Mouse (Mus musculus) embryonic facial prominence, embryonic 15.5 days (tissue): Measurements from ENCODE around the gene Trp53i13. TPM values are rescaled to one million over a fixed set of nuclear protein-coding genes. Genes with fewer than 3 reads are reported as not detected.

Experiments used
- ATAC-seq: fragments of 200-750 bp; cut with Nextera tagmentation; 2 replicates; pipeline ENCODE4 v1.8.0; 2017; ENCODE audit warnings: low read depth, moderate TSS enrichment; ENCODE audit not compliant: insufficient number of reproducible peaks, low FRiP score, low TSS enrichment
- H3K27ac ChIP-seq: fragments of 300-500 bp; sonication (generic); replicated peaks from 2 replicates; pipeline ENCODE4 v1.5.1; 2015; ENCODE audit warnings: mild to moderate bottlenecking, inconsistent platforms
- H3K27me3 ChIP-seq: fragments of 300-500 bp; sonication (generic); 2 replicates; pipeline ENCODE4 v1.6.1; 2015; ENCODE audit warnings: inconsistent platforms
- H3K36me3 ChIP-seq: fragments of 300-500 bp; sonication (generic); 2 replicates; pipeline ENCODE4 v1.6.1; 2015; ENCODE audit warnings: mild to moderate bottlenecking, inconsistent platforms
- H3K4me1 ChIP-seq: fragments of 300-500 bp; sonication (generic); 2 replicates; pipeline ENCODE4 v1.6.1; 2015; ENCODE audit warnings: inconsistent platforms
- H3K4me2 ChIP-seq: fragments of 300-500 bp; sonication (generic); replicated peaks from 2 replicates; pipeline ENCODE4 v1.6.1; 2015; ENCODE audit warnings: mild to moderate bottlenecking, inconsistent platforms
- H3K4me3 ChIP-seq: fragments of 300-500 bp; sonication (generic); replicated peaks from 2 replicates; pipeline ENCODE4 v1.5.1; 2015; ENCODE audit warnings: mild to moderate bottlenecking, inconsistent platforms
- H3K9ac ChIP-seq: fragments of 300-500 bp; sonication (generic); 2 replicates; pipeline ENCODE4 v1.6.1; 2015; ENCODE audit warnings: inconsistent platforms
- H3K9me3 ChIP-seq: fragments of 300-500 bp; sonication (generic); replicated peaks from 2 replicates; pipeline ENCODE4 v1.6.1; 2016; ENCODE audit warnings: inconsistent platforms
- WGBS: fragments of 180-500 bp; shearing (Covaris S2); methylation state at CpG from one replicate; pipeline ENCODE4 v1.1.7; 2015; 5-methylcytosine and 5-hydroxymethylcytosine counted together
- polyA plus RNA-seq: library from polyadenylated mRNA; unstranded; fragments of >200 nt; fragmentation: Nextera tagmentation; extraction: Ambion mirVana; gene quantifications from 2 replicates; pipeline ENCODE4 v1.2.1, GENCODE M21; 2015

The Trp53i13 gene
- polyA plus RNA-seq, 1 experiment from 2014 or later: 61.8 TPM

- peak overlapping the region; percentile 34 for H3K4me2 ChIP-seq
- peaks cover 50% of the 10 kb centered on the region for H3K27me3 ChIP-seq
- H3K36me3 ChIP-seq: peaks cover 20% of the 10 kb centered on the region
- H3K9ac ChIP-seq: no peak overlapping the region
- peaks cover 20% of the 10 kb centered on the region for H3K4me1 ChIP-seq
- no peak overlapping the region for H3K27ac ChIP-seq
- H3K4me3 ChIP-seq: peak overlapping the region; percentile 10; the same call in 1 of the 2 replicates
- WGBS: 13% methylated on average over 20 of the region's 20 CpGs
- no peaks in the 10 kb centered on the region for H3K9me3 ChIP-seq
- no peak for ATAC-seq
These were observed 48.0 kb downstream of the Trp53i13 start for GRCm38 (mm10) chr11:77467784-77468183.

- H3K36me3 ChIP-seq: peaks cover 13% of the 10 kb centered on the region
- peaks cover 55% of the 10 kb centered on the region for H3K27me3 ChIP-seq
- H3K9ac ChIP-seq: no peak overlapping the region
- H3K4me1 ChIP-seq: peaks cover 26% of the 10 kb centered on the region
- ATAC-seq: no peak
- no peak overlapping the region for H3K27ac ChIP-seq
- 3% methylated on average over 25 of the region's 25 CpGs for WGBS
- H3K4me3 ChIP-seq: peak overlapping the region; percentile 3
- H3K9me3 ChIP-seq: no peaks in the 10 kb centered on the region
- peak overlapping the region; percentile 30 for H3K4me2 ChIP-seq
These were observed 48.6 kb downstream of the Trp53i13 start for GRCm38 (mm10) chr11:77467157-77467556.

GRCm38 (mm10) chr11:77466544-77466943, 49.2 kb downstream of the Trp53i13 start:
- WGBS: 40% methylated on average over 9 of the region's 9 CpGs
- Histone ChIP-seq H3K9me3 (no peaks in the 10 kb centered on the region), H3K4me1 (peaks cover 31% of the 10 kb centered on the region), H3K27me3 (peaks cover 61% of the 10 kb centered on the region), H3K9ac (no peak overlapping the region), H3K4me3 (peak overlapping the region; percentile 3; the same call in 1 of the 2 replicates), H3K36me3 (peaks cover 7% of the 10 kb centered on the region), H3K4me2 (peak overlapping the region; percentile 30; the same call in 1 of the 2 replicates), H3K27ac (no peak overlapping the region)
- ATAC-seq: no peak

- Histone ChIP-seq H3K4me1 (peaks cover 31% of the 10 kb centered on the region), H3K27me3 (peaks cover 67% of the 10 kb centered on the region), H3K4me3 (no peak overlapping the region), H3K9me3 (no peaks in the 10 kb centered on the region), H3K36me3 (no peaks in the 10 kb centered on the region), H3K27ac (no peak overlapping the region), H3K4me2 (no peak overlapping the region), H3K9ac (no peak overlapping the region)
- WGBS: 51% methylated on average over 3 of the region's 3 CpGs
- no peak for ATAC-seq
These were observed 50.7 kb downstream of the Trp53i13 start for GRCm38 (mm10) chr11:77465111-77465510.

GRCm38 (mm10) chr11:77464684-77465083, 51.1 kb downstream of the Trp53i13 start:
- no peaks in the 10 kb centered on the region for H3K9me3 ChIP-seq
- H3K27ac ChIP-seq: no peak overlapping the region
- peaks cover 31% of the 10 kb centered on the region for H3K4me1 ChIP-seq
- 34% methylated on average over 4 of the region's 4 CpGs for WGBS
- no peak overlapping the region for H3K9ac ChIP-seq
- ATAC-seq: no peak
- H3K4me2 ChIP-seq: no peak overlapping the region
- H3K4me3 ChIP-seq: no peak overlapping the region
- H3K27me3 ChIP-seq: peaks cover 67% of the 10 kb centered on the region
- H3K36me3 ChIP-seq: no peaks in the 10 kb centered on the region

- Histone ChIP-seq H3K4me3 (no peak overlapping the region), H3K27ac (no peak overlapping the region), H3K9me3 (no peaks in the 10 kb centered on the region), H3K4me1 (peaks cover 31% of the 10 kb centered on the region), H3K36me3 (no peaks in the 10 kb centered on the region), H3K27me3 (peaks cover 63% of the 10 kb centered on the region), H3K4me2 (no peak overlapping the region), H3K9ac (no peak overlapping the region)
- ATAC-seq: no peak
- 71% methylated on average over 10 of the region's 10 CpGs for WGBS
These were observed 52.0 kb downstream of the Trp53i13 start for GRCm38 (mm10) chr11:77463786-77464185.

- no peak for ATAC-seq
- H3K4me3 ChIP-seq: peak overlapping the region; percentile 55
- H3K27ac ChIP-seq: no peak overlapping the region
- no peaks in the 10 kb centered on the region for H3K36me3 ChIP-seq
- WGBS: 40% methylated on average over 8 of the region's 8 CpGs
- H3K27me3 ChIP-seq: peaks cover 57% of the 10 kb centered on the region
- peaks cover 31% of the 10 kb centered on the region for H3K4me1 ChIP-seq
- H3K4me2 ChIP-seq: peak overlapping the region; percentile 99
- no peak overlapping the region for H3K9ac ChIP-seq
- no peaks in the 10 kb centered on the region for H3K9me3 ChIP-seq
These were observed 52.7 kb downstream of the Trp53i13 start for GRCm38 (mm10) chr11:77463101-77463445.

GRCm38 (mm10) chr11:77462283-77463100, 53.3 kb downstream of the Trp53i13 start, which contains the start of gene Coro6:
Coro6 (plus strand) TSS chr11:77462411.
- Histone ChIP-seq H3K9me3 (no peaks in the 10 kb centered on the region), H3K9ac (peak within 1 kb of the TSS; percentile 26; the same call in 1 of the 2 replicates), H3K4me1 (peaks cover 25% of the 10 kb centered on the region), H3K27me3 (peaks cover 52% of the 10 kb centered on the region), H3K27ac (no peak within 1 kb of the TSS), H3K4me3 (peak within 1 kb of the TSS; percentile 55), H3K4me2 (peak within 1 kb of the TSS; percentile 99), H3K36me3 (no peaks in the 10 kb centered on the region)
- 1% methylated on average over 72 of the region's 73 CpGs for WGBS
- ATAC-seq: peak; percentile 64

GRCm38 (mm10) chr11:77461856-77462255, 53.9 kb downstream of the Trp53i13 start:
- 6% methylated on average over 6 of the region's 6 CpGs for WGBS
- peaks cover 46% of the 10 kb centered on the region for H3K27me3 ChIP-seq
- peak overlapping the region; percentile 55 for H3K4me3 ChIP-seq
- no peaks in the 10 kb centered on the region for H3K36me3 ChIP-seq
- H3K9me3 ChIP-seq: no peaks in the 10 kb centered on the region
- H3K4me2 ChIP-seq: peak overlapping the region; percentile 99
- ATAC-seq: no peak
- peaks cover 19% of the 10 kb centered on the region for H3K4me1 ChIP-seq
- H3K9ac ChIP-seq: 0 out of 2 replicates have a peak overlapping the region, but pooled peaks have one; percentile 26
- no peak overlapping the region for H3K27ac ChIP-seq

Other genes with a start within 250 kb of the Trp53i13 start
- 1.6 and 2.4 TPM in 2 replicates for gene Coro6, start 53.6 kb downstream of the Trp53i13 start, polyA plus RNA-seq
- gene Ankrd13b, start 26.3 kb downstream of the Trp53i13 start, polyA plus RNA-seq: 8.9 and 10.4 TPM in 2 replicates
- gene Git1, start 22.4 kb downstream of the Trp53i13 start, polyA plus RNA-seq: 11.7 and 12.5 TPM in 2 replicates
- gene Abhd15, start 859 bp downstream of the Trp53i13 start, polyA plus RNA-seq: 3.5 and 3.9 TPM in 2 replicates
- 0.29 and 0.39 TPM in 2 replicates for gene Gm10392, start 3.2 kb upstream of the Trp53i13 start, polyA plus RNA-seq
- gene Taok1, start 91.8 kb upstream of the Trp53i13 start, polyA plus RNA-seq: 13.7 and 15.1 TPM in 2 replicates
- 5.1 and 5.2 TPM in 2 replicates for gene Nufip2, start 170.2 kb upstream of the Trp53i13 start, polyA plus RNA-seq
- gene Cryba1, start 209.3 kb upstream of the Trp53i13 start, polyA plus RNA-seq: 6.0 and 7.2 TPM in 2 replicates
- 56.3 and 58.9 TPM in 2 replicates for gene Myo18a, start 247.3 kb upstream of the Trp53i13 start, polyA plus RNA-seq